Mouse (Mus musculus): ENCODE data around the gene Tlk1. TPM values are rescaled to one million over a fixed set of nuclear protein-coding genes. Genes with fewer than 3 reads are reported as not detected.

The Tlk1 gene
- polyA plus RNA-seq (2012; rRNA removed) = 5.8 and 7.3 TPM in 2 replicates

- Histone ChIP-seq H3K4me3 (ENCODE audit: control insufficient read depth, low read depth, low read length) (peak within 1 kb of the TSS; percentile 94), H3K27me3 (ENCODE audit: control insufficient read depth, insufficient read depth, low read length) (no peaks in the 10 kb centered on the region), H3K4me1 (ENCODE audit: control insufficient read depth, insufficient read depth, low read length) (no peaks in the 10 kb centered on the region; the same call in 1 of the 2 replicates), H3K27ac (ENCODE audit: control insufficient read depth, insufficient read depth, low read depth, low read length) (peak within 1 kb of the TSS; percentile 96), H3K36me3 (ENCODE audit: control insufficient read depth, insufficient read depth, low read length) (no peaks in the 10 kb centered on the region)
- TF ChIP-seq POLR2A (IDR thresholded peaks at IDR 0.05; ENCODE audit: control insufficient read depth, low read depth, low read length) (peak; percentile 7; the same call in 1 of the 2 replicates), CTCF (IDR thresholded peaks at IDR 0.05; ENCODE audit: control insufficient read depth, insufficient read depth, insufficient replicate concordance, low read depth, low read length) (no peak)
These were observed at the start of gene Tlk1 for GRCm38 (mm10) chr2:70825371-70826051. Gene Tlk1 (minus strand): TSS chr2:70825728.

GRCm38 (mm10) chr2:70875129-70875528 lies 49.6 kb upstream of the Tlk1 start:
- Histone ChIP-seq H3K4me3 (ENCODE audit: control insufficient read depth, low read depth, low read length) (no peak overlapping the region), H3K4me1 (ENCODE audit: control insufficient read depth, insufficient read depth, low read length) (no peaks in the 10 kb centered on the region), H3K27ac (ENCODE audit: control insufficient read depth, insufficient read depth, low read depth, low read length) (no peak overlapping the region), H3K27me3 (ENCODE audit: control insufficient read depth, insufficient read depth, low read length) (no peaks in the 10 kb centered on the region), H3K36me3 (ENCODE audit: control insufficient read depth, insufficient read depth, low read length) (no peaks in the 10 kb centered on the region)
- TF ChIP-seq CTCF (IDR thresholded peaks at IDR 0.05; ENCODE audit: control insufficient read depth, insufficient read depth, insufficient replicate concordance, low read depth, low read length) = no peak

- Histone ChIP-seq H3K4me3 (ENCODE audit: control insufficient read depth, low read depth, low read length) (no peak overlapping the region), H3K36me3 (ENCODE audit: control insufficient read depth, insufficient read depth, low read length) (no peaks in the 10 kb centered on the region), H3K27ac (ENCODE audit: control insufficient read depth, insufficient read depth, low read depth, low read length) (no peak overlapping the region), H3K4me1 (ENCODE audit: control insufficient read depth, insufficient read depth, low read length) (no peaks in the 10 kb centered on the region), H3K27me3 (ENCODE audit: control insufficient read depth, insufficient read depth, low read length) (no peaks in the 10 kb centered on the region)
- TF ChIP-seq POLR2A (IDR thresholded peaks at IDR 0.05; ENCODE audit: control insufficient read depth, low read depth, low read length) = no peak
- TF ChIP-seq CTCF (IDR thresholded peaks at IDR 0.05; ENCODE audit: control insufficient read depth, insufficient read depth, insufficient replicate concordance, low read depth, low read length) = no peak
These were observed 47.6 kb upstream of the Tlk1 start for GRCm38 (mm10) chr2:70873168-70873567.

GRCm38 (mm10) chr2:70871466-70872022 lies 46.0 kb upstream of the Tlk1 start:
- no peak for TF ChIP-seq CTCF (IDR thresholded peaks at IDR 0.05; ENCODE audit: control insufficient read depth, insufficient read depth, insufficient replicate concordance, low read depth, low read length)
- TF ChIP-seq POLR2A (IDR thresholded peaks at IDR 0.05; ENCODE audit: control insufficient read depth, low read depth, low read length) = no peak
- H3K36me3 ChIP-seq (ENCODE audit: control insufficient read depth, insufficient read depth, low read length) = no peaks in the 10 kb centered on the region
- H3K27ac ChIP-seq (ENCODE audit: control insufficient read depth, insufficient read depth, low read depth, low read length) = no peak overlapping the region

GRCm38 (mm10) chr2:70870819-70871218 lies 45.3 kb upstream of the Tlk1 start:
- TF ChIP-seq CTCF (IDR thresholded peaks at IDR 0.05; ENCODE audit: control insufficient read depth, insufficient read depth, insufficient replicate concordance, low read depth, low read length) (no peak), POLR2A (IDR thresholded peaks at IDR 0.05; ENCODE audit: control insufficient read depth, low read depth, low read length) (no peak)
- H3K4me1 ChIP-seq (ENCODE audit: control insufficient read depth, insufficient read depth, low read length) = no peaks in the 10 kb centered on the region

More at GRCm38 (mm10) chr2:70871466-70872022, 46.0 kb upstream of the Tlk1 start:
- Histone ChIP-seq H3K27me3 (ENCODE audit: control insufficient read depth, insufficient read depth, low read length) (no peaks in the 10 kb centered on the region), H3K4me1 (ENCODE audit: control insufficient read depth, insufficient read depth, low read length) (no peaks in the 10 kb centered on the region), H3K4me3 (ENCODE audit: control insufficient read depth, low read depth, low read length) (no peak overlapping the region)

GRCm38 (mm10) chr2:70869116-70869515 lies 43.6 kb upstream of the Tlk1 start:
- no peaks in the 10 kb centered on the region for H3K27me3 ChIP-seq (ENCODE audit: control insufficient read depth, insufficient read depth, low read length)
- no peak overlapping the region for H3K4me3 ChIP-seq (ENCODE audit: control insufficient read depth, low read depth, low read length)
- TF ChIP-seq CTCF (IDR thresholded peaks at IDR 0.05; ENCODE audit: control insufficient read depth, insufficient read depth, insufficient replicate concordance, low read depth, low read length) = no peak
- TF ChIP-seq POLR2A (IDR thresholded peaks at IDR 0.05; ENCODE audit: control insufficient read depth, low read depth, low read length) = no peak
- H3K36me3 ChIP-seq (ENCODE audit: control insufficient read depth, insufficient read depth, low read length) = no peaks in the 10 kb centered on the region
- no peaks in the 10 kb centered on the region for H3K4me1 ChIP-seq (ENCODE audit: control insufficient read depth, insufficient read depth, low read length)
- no peak overlapping the region for H3K27ac ChIP-seq (ENCODE audit: control insufficient read depth, insufficient read depth, low read depth, low read length)

More at GRCm38 (mm10) chr2:70870819-70871218, 45.3 kb upstream of the Tlk1 start:
- Histone ChIP-seq H3K27ac (ENCODE audit: control insufficient read depth, insufficient read depth, low read depth, low read length) (no peak overlapping the region), H3K27me3 (ENCODE audit: control insufficient read depth, insufficient read depth, low read length) (no peaks in the 10 kb centered on the region), H3K36me3 (ENCODE audit: control insufficient read depth, insufficient read depth, low read length) (no peaks in the 10 kb centered on the region), H3K4me3 (ENCODE audit: control insufficient read depth, low read depth, low read length) (no peak overlapping the region)

- no peak for TF ChIP-seq CTCF (IDR thresholded peaks at IDR 0.05; ENCODE audit: control insufficient read depth, insufficient read depth, insufficient replicate concordance, low read depth, low read length)
- no peak for TF ChIP-seq POLR2A (IDR thresholded peaks at IDR 0.05; ENCODE audit: control insufficient read depth, low read depth, low read length)
- Histone ChIP-seq H3K36me3 (ENCODE audit: control insufficient read depth, insufficient read depth, low read length) (no peaks in the 10 kb centered on the region), H3K27ac (ENCODE audit: control insufficient read depth, insufficient read depth, low read depth, low read length) (no peak overlapping the region), H3K4me1 (ENCODE audit: control insufficient read depth, insufficient read depth, low read length) (no peaks in the 10 kb centered on the region), H3K27me3 (ENCODE audit: control insufficient read depth, insufficient read depth, low read length) (no peaks in the 10 kb centered on the region), H3K4me3 (ENCODE audit: control insufficient read depth, low read depth, low read length) (no peak overlapping the region)
These were observed 41.7 kb upstream of the Tlk1 start for GRCm38 (mm10) chr2:70867231-70867630.
